Mouse (Mus musculus): ENCODE results near the gene Hsd17b12. TPM values are rescaled to one million over a fixed set of nuclear protein-coding genes. Genes with fewer than 3 reads are reported as not detected.

Gene Hsd17b12
- 20.7 and 24.5 TPM in 2 replicates for polyA plus RNA-seq (2012; rRNA removed)

GRCm38 (mm10) chr2:94157592-94158519 is at the start of gene Hsd17b12:
Gene Hsd17b12 (minus strand): TSS chr2:94157964.

DNA sequence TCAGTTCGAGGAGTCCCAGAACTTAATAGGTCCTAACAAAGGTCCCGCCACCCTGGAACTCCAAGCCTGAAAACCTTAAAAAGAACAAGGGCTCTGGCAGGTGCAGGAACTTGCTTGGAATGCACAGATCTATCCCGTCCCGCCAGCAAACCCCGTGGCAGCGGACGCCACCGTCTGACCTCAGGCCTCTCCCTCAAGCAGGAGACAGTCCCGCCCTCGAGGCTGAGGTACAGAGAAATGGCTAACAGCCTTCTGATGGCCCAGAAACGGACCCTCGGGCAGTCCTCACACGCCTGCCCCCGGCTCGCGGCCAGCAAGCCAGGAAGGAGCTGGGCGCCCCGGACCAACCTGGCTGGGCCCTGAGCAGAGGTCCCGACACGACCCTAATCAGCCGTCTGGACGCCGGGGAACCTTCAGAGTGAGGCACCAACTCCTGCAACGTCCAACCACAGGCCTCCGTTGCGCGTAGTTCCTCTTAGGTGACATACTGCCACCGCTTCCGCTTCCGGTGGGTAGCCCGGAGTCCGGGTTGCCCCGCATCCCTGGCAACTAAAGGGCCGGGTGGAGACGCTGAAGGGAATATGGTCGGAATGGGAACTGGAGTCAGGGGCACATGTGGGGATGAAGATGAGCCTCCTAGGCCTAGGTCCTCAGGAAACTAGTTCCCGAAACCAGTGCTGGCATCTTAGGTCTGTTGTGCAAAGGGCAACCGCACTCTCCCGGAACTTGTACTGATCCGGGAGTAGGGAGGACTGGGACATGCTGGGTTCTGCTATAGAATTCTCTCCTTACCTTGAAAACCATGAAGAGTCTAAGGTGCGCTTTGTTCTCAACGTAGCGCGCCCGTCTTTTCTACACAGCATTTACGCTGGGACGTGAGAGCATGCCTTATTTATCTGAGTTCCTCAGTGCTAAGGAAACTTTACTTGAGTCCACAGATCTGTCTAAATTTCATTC is 147.2 kb downstream of the Hsd17b12 start, which contains the start of gene Alkbh3:
Gene Alkbh3 (minus strand): TSS at position 473 of the 957 bp plus-strand sequence.

GRCm38 (mm10) chr2:93996254-93996653 is 161.5 kb downstream of the Hsd17b12 start, which contains the start of gene Gm27027:
Gene Gm27027 (minus strand): TSS chr2:93996354.

Other genes with a start within 250 kb of the Hsd17b12 start
- 90.2 and 93.3 TPM in 2 replicates for gene Gm13889, start 200.8 kb downstream of the Hsd17b12 start, polyA plus RNA-seq (2012; rRNA removed)
- not detected in 2 replicates for gene Gm27027, start 161.6 kb downstream of the Hsd17b12 start, polyA plus RNA-seq (2012; rRNA removed)
- gene Alkbh3, start 147.2 kb downstream of the Hsd17b12 start, polyA plus RNA-seq (2012; rRNA removed): 26.1 and 28.5 TPM in 2 replicates
- 17.2 and 19.0 TPM in 2 replicates for gene Ttc17, start 248.7 kb upstream of the Hsd17b12 start, polyA plus RNA-seq (2012; rRNA removed)

Data from colon, adult 2 months (tissue).